Comparison of ENCODE assay signal across 8 mouse cellular contexts in genomic region chr5:142368122-142368521, GRCm38 (mm10). TPM values are rescaled to one million over a fixed set of nuclear protein-coding genes. Genes with fewer than 3 reads are reported as not detected.
A peak's percentile ranks its signal among the peaks of the same experiment; 100 is the strongest.
DNase-seq lines count a peak whose midpoint lies in the region; ATAC-seq and TF ChIP-seq lines count a peak whose summit lies in the region.

No protein-coding gene starts in this region.

- H3K4me3 ChIP-seq in gastrocnemius, adult 2 months = peak overlapping the region; percentile 84
- H3K4me3 ChIP-seq in forebrain, embryonic 13.5 days = peak overlapping the region; percentile 62
- peak overlapping the region; percentile 73 for H3K4me3 ChIP-seq in liver, embryonic 13.5 days (replicated peaks)

- H3K27me3 ChIP-seq in forebrain, embryonic 13.5 days = no peaks in the 10 kb centered on the region
- H3K27me3 ChIP-seq in liver, embryonic 13.5 days = no peaks in the 10 kb centered on the region

- H3K4me1 ChIP-seq in forebrain, embryonic 13.5 days = peaks cover 42% of the 10 kb centered on the region
- peaks cover 41% of the 10 kb centered on the region for H3K4me1 ChIP-seq in liver, embryonic 13.5 days (replicated peaks)

- no peaks in the 10 kb centered on the region for H3K36me3 ChIP-seq in forebrain, embryonic 13.5 days (ENCODE audit: poor library complexity, severe bottlenecking)
- H3K36me3 ChIP-seq in liver, embryonic 13.5 days = 0 out of 2 replicates have a peak, but pooled peaks cover 2% of the 10 kb centered on the region

- no peak for TF ChIP-seq CTCF in gastrocnemius, adult 2 months (IDR thresholded peaks at IDR 0.05)

- no peaks in the 10 kb centered on the region for H3K9me3 ChIP-seq in forebrain, embryonic 13.5 days (replicated peaks)
- no peaks in the 10 kb centered on the region for H3K9me3 ChIP-seq in liver, embryonic 13.5 days (replicated peaks)

- peak overlapping the region; percentile 66 for H3K4me2 ChIP-seq in forebrain, embryonic 13.5 days
- H3K4me2 ChIP-seq in liver, embryonic 13.5 days = peak overlapping the region; percentile 83

- peak overlapping the region; percentile 97 for H3K27ac ChIP-seq in gastrocnemius, adult 2 months
- peak overlapping the region; percentile 52; the same call in 1 of the 2 replicates for H3K27ac ChIP-seq in forebrain, embryonic 13.5 days
- H3K27ac ChIP-seq in liver, embryonic 13.5 days = peak overlapping the region; percentile 53

- no peak for DNase-seq in gastrocnemius, adult 2 months
- no peak for DNase-seq in gastrocnemius, adult 18-20 months (ENCODE audit: low spot score)
- peak; percentile 36 for DNase-seq in 3T3-L1 (ENCODE audit: low read depth, low spot score)
- no peak for DNase-seq in liver, embryonic 13.5 days
- no peak for DNase-seq in spleen, adult 18-20 months
- DNase-seq in urinary bladder, postnatal 4 days (ENCODE audit: low spot score in 2 of 2) = no peak
- DNase-seq in adrenal gland, postnatal 4 days (ENCODE audit: low spot score in 2 of 2) = no peak

- intact Hi-C loops in gastrocnemius, adult 2 months (cut with DNase I) = no loop called here

- 47% methylated on average over 5 of the region's 5 CpGs for WGBS in forebrain, embryonic 13.5 days
- 31% methylated on average over 5 of the region's 5 CpGs for WGBS in liver, embryonic 13.5 days (ENCODE audit: insufficient replicate concordance)

- ATAC-seq in forebrain, embryonic 13.5 days = no peak
- no peak for ATAC-seq in liver, embryonic 13.5 days (ENCODE audit: low read depth)

- H3K9ac ChIP-seq in forebrain, embryonic 13.5 days = peak overlapping the region; percentile 84
- peak overlapping the region; percentile 80 for H3K9ac ChIP-seq in liver, embryonic 13.5 days

RNA-seq across cellular contexts. Expression of gene Foxk1, which starts 33.2 kb away (rescaled TPM):
- total RNA-seq in gastrocnemius, adult 2 months (2021) = 10 to 100 TPM; 12.2 to 18.9 TPM
- 10 to 100 TPM; 14.5 to 16.4 TPM for total RNA-seq in gastrocnemius, adult 18-20 months (2021)
- 3.1 and 3.3 TPM in 2 replicates for polyA plus RNA-seq in forebrain, embryonic 13.5 days (2015; fragmentation: Nextera tagmentation; extraction: Ambion mirVana)
- polyA plus RNA-seq in liver, embryonic 13.5 days (2015; fragmentation: Nextera tagmentation; extraction: Ambion mirVana) = 1.7 and 1.8 TPM in 2 replicates
- total RNA-seq in adrenal gland, postnatal 4 days (2021) = 10 to 100 TPM; 28.7 to 28.9 TPM
